Mouse (Mus musculus): ENCODE results near the gene Nceh1. TPM values are rescaled to one million over a fixed set of nuclear protein-coding genes. Genes with fewer than 3 reads are reported as not detected.

The Nceh1 gene
- total and polyA plus RNA-seq, 3 experiments = 8.2 to 9.3 TPM; not detected in 1

DNA sequence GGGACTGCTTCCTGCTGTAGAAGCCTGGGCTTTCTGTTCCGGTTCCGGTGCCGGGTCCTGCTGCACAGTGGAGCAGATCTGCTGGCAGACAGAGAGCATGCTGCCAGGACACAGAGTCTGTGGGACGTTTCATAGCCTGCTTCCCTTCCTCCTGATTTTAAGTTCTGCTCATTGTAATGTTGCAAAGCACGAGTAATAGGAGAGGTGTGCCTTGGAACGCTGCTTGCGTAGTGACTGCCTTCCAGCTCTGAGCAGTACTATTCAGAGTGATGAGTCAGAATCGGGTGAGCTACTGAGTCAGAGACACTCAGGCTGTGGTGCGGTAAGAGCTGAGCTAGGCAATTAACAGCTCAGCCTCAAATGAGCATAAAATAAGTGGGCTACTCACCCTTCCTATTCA is 26.9 kb downstream of the Nceh1 start:
- H3K79me2 ChIP-seq (ENCODE audit: control insufficient read depth, insufficient read depth, low read length, poor library complexity) = no peaks in the 10 kb centered on the region
- H3K27ac ChIP-seq (ENCODE audit: control insufficient read depth, low read depth, low read length) = no peak overlapping the region
- H3K27me3 ChIP-seq (ENCODE audit: control insufficient read depth in 1 of 2, insufficient read depth in 2 of 2, low read length in 2 of 2) = no peaks in the 10 kb centered on the region
- peaks cover 0 to 11% of the 10 kb centered on the region in 2 experiments; a peak in 2 of 4 replicates for H3K4me1 ChIP-seq (ENCODE audit: control insufficient read depth in 1 of 2, insufficient read depth in 2 of 2, low read length in 2 of 2)
- H3K36me3 ChIP-seq (ENCODE audit: control insufficient read depth in 1 of 2, insufficient read depth in 2 of 2, low read length in 2 of 2) = peaks cover 0 to 7% of the 10 kb centered on the region in 2 experiments; a peak in 2 of 4 replicates
- TF ChIP-seq ZKSCAN1 (IDR thresholded peaks at IDR 0.05; ENCODE audit: low read depth, low read length) = no peak
- no peak for TF ChIP-seq KAT2A (conservative IDR thresholded peaks at IDR 0.05; ENCODE audit: low read depth, low read length)
- no peak for TF ChIP-seq USF1 (IDR thresholded peaks at IDR 0.05; ENCODE audit: low read depth, low read length)
- TF ChIP-seq CHD2 (IDR thresholded peaks at IDR 0.05; ENCODE audit: low read length) = no peak
- no peak for TF ChIP-seq TCF12 (IDR thresholded peaks at IDR 0.05; ENCODE audit: low read depth, low read length)
- TF ChIP-seq POLR2AphosphoS2 (IDR thresholded peaks at IDR 0.05; ENCODE audit: low read length) = no peak
- no peak for TF ChIP-seq EP300 (IDR thresholded peaks at IDR 0.05; ENCODE audit: low read depth in 1 of 2, low read length in 2 of 2)
- no peak for TF ChIP-seq USF2 (IDR thresholded peaks at IDR 0.05; ENCODE audit: borderline replicate concordance in 1 of 2, insufficient read depth in 1 of 2, low read depth in 1 of 2, low read length in 2 of 2)
- H3K4me3 ChIP-seq (ENCODE audit: control insufficient read depth in 1 of 2, insufficient read depth in 1 of 2, low read depth in 2 of 2, low read length in 2 of 2) = no peak overlapping the region
- no peaks in the 10 kb centered on the region for H3K9me3 ChIP-seq (replicated peaks; ENCODE audit: insufficient read depth, low read length)
- no peak overlapping the region for H3K9ac ChIP-seq (ENCODE audit: control insufficient read depth, low read depth, low read length, poor library complexity, severe bottlenecking)
- DNase-seq (ENCODE audit: low read depth, low spot score) = peak; percentile 42

GRCm38 (mm10) chr3:27210271-27210670 is 27.5 kb downstream of the Nceh1 start:
- Histone ChIP-seq H3K9ac (ENCODE audit: control insufficient read depth, low read depth, low read length, poor library complexity, severe bottlenecking) (no peak overlapping the region), H3K79me2 (ENCODE audit: control insufficient read depth, insufficient read depth, low read length, poor library complexity) (no peaks in the 10 kb centered on the region), H3K4me3 (ENCODE audit: control insufficient read depth in 1 of 2, insufficient read depth in 1 of 2, low read depth in 2 of 2, low read length in 2 of 2) (no peak overlapping the region), H3K36me3 (ENCODE audit: control insufficient read depth in 1 of 2, insufficient read depth in 2 of 2, low read length in 2 of 2) (peaks cover 0 to 7% of the 10 kb centered on the region in 2 experiments; a peak in 2 of 4 replicates), H3K27me3 (ENCODE audit: control insufficient read depth in 1 of 2, insufficient read depth in 2 of 2, low read length in 2 of 2) (no peaks in the 10 kb centered on the region), H3K4me1 (ENCODE audit: control insufficient read depth in 1 of 2, insufficient read depth in 2 of 2, low read length in 2 of 2) (peaks cover 0 to 11% of the 10 kb centered on the region in 2 experiments; a peak in 2 of 4 replicates), H3K27ac (ENCODE audit: control insufficient read depth, low read depth, low read length) (no peak overlapping the region), H3K9me3 (replicated peaks; ENCODE audit: insufficient read depth, low read length) (no peaks in the 10 kb centered on the region)
- peak; percentile 73 for DNase-seq (ENCODE audit: low read depth, low spot score)
- TF ChIP-seq POLR2AphosphoS5 (IDR thresholded peaks at IDR 0.05; ENCODE audit: borderline replicate concordance, low read depth, low read length) = no peak
- no peak for TF ChIP-seq POLR2A (IDR thresholded peaks at IDR 0.05; ENCODE audit: control insufficient read depth in 1 of 2, insufficient read depth in 1 of 2, low read depth in 1 of 2, low read length in 2 of 2, poor library complexity in 1 of 2)
- TF ChIP-seq MEF2A (IDR thresholded peaks at IDR 0.05; ENCODE audit: extremely low read depth, insufficient replicate concordance, low read depth, low read length, poor library complexity, severe bottlenecking) = no peak
- peak in 1 of 2 experiments; percentile 51; a peak in 1 of 4 replicates for TF ChIP-seq EP300 (IDR thresholded peaks at IDR 0.05; ENCODE audit: low read depth in 1 of 2, low read length in 2 of 2)
- TF ChIP-seq SMC3 (IDR thresholded peaks at IDR 0.05; ENCODE audit: low read depth, low read length) = no peak
- TF ChIP-seq JUND (IDR thresholded peaks at IDR 0.05; ENCODE audit: low read depth, low read length) = no peak
- TF ChIP-seq RCOR1 (IDR thresholded peaks at IDR 0.05; ENCODE audit: low read depth, low read length) = peak; percentile 58; the same call in 1 of the 2 replicates
- no peak for TF ChIP-seq ZMIZ1 (IDR thresholded peaks at IDR 0.05; ENCODE audit: low read depth, low read length)
- TF ChIP-seq ELF1 (IDR thresholded peaks at IDR 0.05; ENCODE audit: low read depth, low read length) = no peak
- TF ChIP-seq E2F4 (IDR thresholded peaks at IDR 0.05; ENCODE audit: borderline replicate concordance, low read depth, low read length) = no peak
- peak; percentile 38; the same call in 1 of the 2 replicates for TF ChIP-seq ETS1 (IDR thresholded peaks at IDR 0.05; ENCODE audit: low read depth, low read length)
- TF ChIP-seq ZC3H11A (IDR thresholded peaks at IDR 0.05; ENCODE audit: low read depth, low read length) = no peak
- TF ChIP-seq GATA1 (IDR thresholded peaks at IDR 0.05; ENCODE audit: low read depth, low read length) = peak; percentile 52

Measured in MEL (cell line).